Mouse (Mus musculus) bone marrow, adult 2 months (tissue): ENCODE results near the gene Nid1.

Experiments used
- CTCF ChIP-seq: fragments of 200-500 bp; IDR thresholded peaks from 2 replicates; pipeline ENCODE4 v1.5.1; 2011; ENCODE audit warnings: low read length, control low read depth; ENCODE audit not compliant: control insufficient read depth, insufficient read depth
- POLR2A ChIP-seq: fragments of 200-500 bp; IDR thresholded peaks from 2 replicates; pipeline ENCODE4 v1.6.1; 2011; ENCODE audit warnings: low read depth, mild to moderate bottlenecking, control low read depth, low read length, borderline replicate concordance; ENCODE audit not compliant: control insufficient read depth

DNA sequence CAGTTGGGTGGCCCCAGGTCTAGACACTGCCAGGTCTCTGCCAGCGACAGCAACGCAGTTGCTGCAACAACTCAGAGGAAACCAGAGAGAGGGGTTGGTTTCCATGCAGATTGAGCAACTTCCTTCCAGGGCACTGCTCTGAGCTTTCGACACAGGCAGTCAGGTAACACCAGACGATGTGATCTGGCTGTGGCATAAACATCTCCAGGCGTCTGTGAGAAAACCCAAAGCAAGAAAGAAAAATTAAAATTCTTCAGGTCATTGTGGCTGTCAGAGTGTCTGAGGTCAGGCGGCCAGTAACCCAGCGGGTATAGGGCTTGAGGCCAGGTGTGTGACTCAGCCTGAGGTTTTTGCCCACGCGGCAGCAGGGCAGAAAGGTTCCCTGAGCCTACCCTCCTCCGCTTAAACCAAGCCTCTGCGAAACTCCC, 91.8 kb downstream of the Nid1 start:
- TF ChIP-seq CTCF (no peak), POLR2A (no peak)
